Mouse (Mus musculus) intestine, postnatal 0 days (tissue): ENCODE data around the gene Pakap. TPM values are rescaled to one million over a fixed set of nuclear protein-coding genes. Genes with fewer than 3 reads are reported as not detected.

Experiments used
- ATAC-seq: fragments of 200-750 bp; cut with Nextera tagmentation; 2 replicates; pipeline ENCODE4 v1.8.0; 2017; ENCODE audit warnings: mild to moderate bottlenecking, moderate TSS enrichment, moderate library complexity
- H3K27ac ChIP-seq: fragments of 300-500 bp; sonication (generic); 2 replicates; pipeline ENCODE4 v1.5.1; 2014; ENCODE audit warnings: mild to moderate bottlenecking, low read depth, low read length, moderate library complexity
- H3K27me3 ChIP-seq: fragments of 300-500 bp; sonication (generic); replicated peaks from 2 replicates; pipeline ENCODE4 v1.6.1; 2014; ENCODE audit warnings: low read length, mixed read lengths; ENCODE audit not compliant: control insufficient read depth, insufficient read depth
- H3K36me3 ChIP-seq: fragments of 300-500 bp; sonication (generic); 2 replicates; pipeline ENCODE4 v1.6.1; 2014; ENCODE audit warnings: mild to moderate bottlenecking, moderate library complexity; ENCODE audit not compliant: control insufficient read depth, insufficient read depth
- H3K4me1 ChIP-seq: fragments of 300-500 bp; sonication (generic); replicated peaks from 2 replicates; pipeline ENCODE4 v1.6.1; 2014; ENCODE audit warnings: antibody characterized with exemption, low read length, mixed read lengths; ENCODE audit not compliant: control insufficient read depth, insufficient read depth
- H3K4me2 ChIP-seq: fragments of 300-500 bp; sonication (generic); replicated peaks from 2 replicates; pipeline ENCODE4 v1.6.1; 2014; ENCODE audit warnings: low read depth, mild to moderate bottlenecking, moderate library complexity
- H3K4me3 ChIP-seq: fragments of 300-500 bp; sonication (generic); 2 replicates; pipeline ENCODE4 v1.5.1; 2014; ENCODE audit warnings: low read depth, low read length
- H3K9ac ChIP-seq: fragments of 300-500 bp; sonication (generic); 2 replicates; pipeline ENCODE4 v1.6.1; 2014; ENCODE audit warnings: mild to moderate bottlenecking, low read depth, low read length
- H3K9me3 ChIP-seq: fragments of 300-500 bp; sonication (generic); 2 replicates; pipeline ENCODE4 v1.6.1; 2016; ENCODE audit warnings: mixed run types; ENCODE audit not compliant: control insufficient read depth
- CTCF ChIP-seq: sonication (generic); IDR thresholded peaks from 2 replicates; pipeline ENCODE4 v1.5.1; 2016; ENCODE audit warnings: low read depth, mild to moderate bottlenecking, control low read depth, antibody characterized with exemption, moderate library complexity
- WGBS: fragments of 180-500 bp; shearing (Covaris S2); extraction: QIAGEN DNeasy Blood & Tissue Kit; methylation state at CpG from one replicate; pipeline ENCODE4 v1.1.7; 2014; 5-methylcytosine and 5-hydroxymethylcytosine counted together
- polyA plus RNA-seq: library from polyadenylated mRNA; unstranded; fragments of >200 nt; fragmentation: Nextera tagmentation; extraction: Ambion mirVana; gene quantifications from 2 replicates; pipeline ENCODE4 v1.2.1, GENCODE M21; 2015

Gene Pakap
- polyA plus RNA-seq, 1 experiment from 2014 or later, result 8.6 TPM

DNA sequence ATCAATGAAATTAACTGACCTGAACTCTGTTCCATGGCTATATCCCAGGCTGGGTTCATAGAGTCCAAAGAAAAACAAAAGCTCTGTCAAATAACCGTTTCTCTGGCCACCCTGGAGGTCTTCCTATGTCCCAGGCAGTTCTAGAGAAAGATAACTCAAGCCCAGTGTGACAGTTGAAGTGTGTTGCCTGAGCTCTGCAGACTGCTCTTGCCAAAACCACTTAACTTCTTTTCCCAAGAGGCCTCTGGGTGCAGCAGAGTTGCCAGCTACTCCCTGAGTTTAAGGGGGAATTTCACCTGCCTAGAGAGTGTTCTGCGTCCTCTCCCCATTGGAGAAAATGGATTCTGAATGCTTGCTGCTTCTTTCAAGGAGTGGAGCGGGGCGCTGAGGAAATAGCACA lies 24.8 kb downstream of the Pakap start:
- Histone ChIP-seq H3K9me3 (no peaks in the 10 kb centered on the region), H3K27ac (no peak overlapping the region), H3K4me1 (no peaks in the 10 kb centered on the region), H3K4me3 (no peak overlapping the region), H3K9ac (no peak overlapping the region), H3K4me2 (no peak overlapping the region), H3K27me3 (no peaks in the 10 kb centered on the region), H3K36me3 (no peaks in the 10 kb centered on the region)
- 83% methylated on average over 4 of the region's 4 CpGs for WGBS
- no peak for ATAC-seq
- TF ChIP-seq CTCF, result no peak

DNA sequence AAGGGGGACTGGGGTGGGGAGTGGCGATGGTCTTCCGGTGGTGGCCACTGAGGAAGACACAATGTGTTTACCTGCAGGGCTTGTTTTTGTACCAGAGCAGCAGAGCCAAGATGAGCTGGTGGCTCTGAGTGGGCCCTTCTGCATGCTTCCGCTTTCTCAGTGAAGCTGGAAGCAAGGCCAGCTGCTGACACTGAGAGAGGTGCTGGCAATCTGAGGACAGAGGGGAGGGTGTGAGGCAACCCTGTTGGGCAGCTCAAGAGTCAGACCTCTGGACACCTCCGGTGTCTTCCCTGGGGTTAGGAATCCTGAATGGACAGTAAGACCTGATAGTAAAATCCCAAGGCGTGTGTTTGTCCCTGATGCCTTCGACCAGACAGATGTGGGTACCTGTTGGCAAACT lies 32.0 kb downstream of the Pakap start:
- TF ChIP-seq CTCF, result no peak
- ATAC-seq, result no peak
- WGBS, result 94% methylated on average over 6 of the region's 6 CpGs
- Histone ChIP-seq H3K9ac (no peak overlapping the region), H3K4me3 (no peak overlapping the region), H3K4me1 (no peaks in the 10 kb centered on the region), H3K27me3 (no peaks in the 10 kb centered on the region), H3K36me3 (no peaks in the 10 kb centered on the region), H3K9me3 (no peaks in the 10 kb centered on the region), H3K4me2 (no peak overlapping the region), H3K27ac (no peak overlapping the region)

DNA sequence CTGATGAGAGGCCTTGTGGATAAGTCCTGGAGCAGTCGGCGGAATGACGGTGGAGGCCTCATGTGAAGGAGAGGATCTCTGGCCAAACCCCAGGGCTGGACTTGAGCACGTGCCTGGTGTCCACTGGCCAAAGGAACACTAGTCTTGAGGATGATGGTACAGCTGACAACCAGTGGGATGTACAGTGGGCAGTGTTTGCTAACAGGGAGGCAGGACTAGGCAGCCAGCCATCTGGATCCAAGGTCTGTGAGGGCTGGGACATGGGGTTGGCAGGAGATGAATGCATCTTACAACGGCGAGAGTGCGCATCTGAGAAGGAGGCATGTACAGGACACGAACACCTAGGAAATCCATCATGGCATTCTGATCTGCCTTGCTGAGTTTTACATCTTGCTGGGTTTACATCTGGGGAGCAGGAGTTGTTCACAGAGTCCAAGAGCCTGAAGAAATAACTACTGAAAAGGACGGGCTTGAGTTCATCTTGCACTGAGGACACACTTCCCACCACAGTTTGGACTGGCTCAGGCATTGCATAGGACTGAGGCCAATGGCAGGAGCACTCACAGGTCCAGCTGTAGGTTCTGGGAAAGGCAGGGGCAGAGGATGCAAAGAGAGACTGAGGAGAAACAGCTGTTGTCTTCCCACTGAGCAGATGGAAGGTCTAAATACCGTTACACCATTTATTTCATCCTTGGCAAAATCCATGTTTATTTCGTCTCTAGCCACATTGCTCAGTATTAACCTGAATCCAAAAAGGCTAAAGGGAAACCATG lies 32.9 kb downstream of the Pakap start:
- TF ChIP-seq CTCF, result no peak
- Histone ChIP-seq H3K36me3 (no peaks in the 10 kb centered on the region), H3K27ac (no peak overlapping the region), H3K4me2 (no peak overlapping the region), H3K9ac (no peak overlapping the region), H3K9me3 (no peaks in the 10 kb centered on the region), H3K4me3 (no peak overlapping the region), H3K27me3 (no peaks in the 10 kb centered on the region), H3K4me1 (no peaks in the 10 kb centered on the region)
- ATAC-seq, result no peak
- WGBS, result 75% methylated on average over 11 of the region's 11 CpGs

DNA sequence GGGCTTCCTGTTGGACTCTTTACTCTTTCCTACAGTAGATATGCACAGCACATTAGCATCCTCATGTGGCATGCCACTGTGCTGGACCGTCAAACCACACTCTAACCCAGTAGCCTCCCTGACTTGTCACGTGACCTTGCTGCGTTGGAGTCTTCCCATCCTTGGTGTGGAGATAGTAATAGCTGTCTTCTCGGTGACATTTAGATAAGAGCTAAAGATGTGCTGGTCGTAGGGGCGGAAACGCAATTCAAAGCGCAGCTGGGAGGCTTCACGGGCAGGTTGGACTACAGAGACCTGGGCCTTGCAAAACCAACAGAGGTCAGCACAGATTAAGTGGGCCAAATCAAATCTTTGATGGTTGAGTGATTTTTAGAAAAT lies 33.5 kb downstream of the Pakap start:
- WGBS, result 82% methylated on average over 9 of the region's 9 CpGs
- H3K4me3 ChIP-seq, result no peak overlapping the region
- no peak for TF ChIP-seq CTCF
- H3K4me2 ChIP-seq, result no peak overlapping the region
- no peak overlapping the region for H3K9ac ChIP-seq
- H3K36me3 ChIP-seq, result no peaks in the 10 kb centered on the region
- H3K27me3 ChIP-seq, result no peaks in the 10 kb centered on the region
- H3K4me1 ChIP-seq, result no peaks in the 10 kb centered on the region
- ATAC-seq, result no peak
- H3K27ac ChIP-seq, result no peak overlapping the region
- H3K9me3 ChIP-seq, result no peaks in the 10 kb centered on the region

DNA sequence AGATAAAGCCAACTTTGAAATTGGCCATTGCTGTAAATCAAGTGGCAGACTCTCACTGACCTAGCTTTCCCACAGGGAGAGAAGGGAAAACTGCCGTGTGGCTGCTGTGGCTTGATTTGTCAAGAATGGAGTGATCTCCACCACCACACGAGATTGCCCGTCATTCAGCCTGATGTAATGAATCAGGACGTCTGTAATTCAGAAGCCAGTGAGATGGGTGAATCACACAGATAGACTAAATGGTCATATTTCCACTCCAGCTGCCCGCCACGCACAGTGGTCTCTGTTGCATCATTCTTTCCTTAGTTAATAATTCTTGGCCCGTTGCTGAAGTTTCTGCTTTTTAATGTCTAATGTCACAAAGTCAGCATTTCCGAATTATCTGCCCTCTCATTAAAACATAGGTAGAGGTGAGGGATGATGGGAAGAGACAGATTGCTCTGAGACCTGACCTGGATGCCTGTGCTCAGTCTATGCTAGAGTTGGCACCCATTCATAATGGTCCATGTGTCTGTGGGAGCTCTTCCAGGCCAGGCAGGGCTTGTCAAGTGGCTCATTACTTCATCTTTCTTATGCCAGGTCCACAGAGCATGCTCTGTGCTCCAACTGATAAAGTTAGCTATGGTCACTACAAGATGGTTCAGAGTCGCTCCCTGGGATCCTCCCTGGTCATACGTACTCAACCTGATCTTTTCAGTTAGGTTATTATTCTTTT lies 34.1 kb downstream of the Pakap start:
- no peaks in the 10 kb centered on the region for H3K9me3 ChIP-seq
- H3K27me3 ChIP-seq, result no peaks in the 10 kb centered on the region
- H3K27ac ChIP-seq, result no peak overlapping the region
- no peak overlapping the region for H3K9ac ChIP-seq
- ATAC-seq, result no peak
- H3K4me3 ChIP-seq, result no peak overlapping the region
- no peak overlapping the region for H3K4me2 ChIP-seq
- TF ChIP-seq CTCF, result no peak
- WGBS, result 84% methylated on average over 10 of the region's 10 CpGs
- no peaks in the 10 kb centered on the region for H3K36me3 ChIP-seq
- H3K4me1 ChIP-seq, result no peaks in the 10 kb centered on the region

DNA sequence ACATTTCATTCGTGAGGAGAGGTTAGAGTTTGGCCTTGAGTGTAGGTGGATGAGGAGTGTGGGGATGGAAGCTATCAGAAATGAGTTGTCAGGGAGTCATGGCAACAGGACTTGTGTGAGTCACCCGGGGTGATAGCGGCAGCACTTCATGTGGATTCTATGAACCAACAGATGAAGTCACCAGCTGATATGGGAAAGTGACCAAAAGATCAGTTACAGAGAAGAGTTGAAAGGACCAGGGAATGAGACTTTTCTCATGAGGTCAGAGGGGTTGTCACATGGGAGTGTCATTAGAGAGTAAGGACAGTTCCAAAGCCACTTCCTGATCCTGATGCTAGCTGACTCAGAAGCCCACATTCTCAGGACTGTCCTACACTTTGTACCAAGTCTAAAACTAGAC lies 38.3 kb downstream of the Pakap start:
- 43% methylated on average over 3 of the region's 3 CpGs for WGBS
- Histone ChIP-seq H3K4me3 (no peak overlapping the region), H3K9ac (no peak overlapping the region), H3K36me3 (no peaks in the 10 kb centered on the region), H3K27ac (no peak overlapping the region), H3K27me3 (no peaks in the 10 kb centered on the region), H3K4me2 (no peak overlapping the region), H3K9me3 (no peaks in the 10 kb centered on the region), H3K4me1 (no peaks in the 10 kb centered on the region)
- no peak for TF ChIP-seq CTCF
- ATAC-seq, result no peak
